ENCODE assay signal across 8 mouse cellular contexts in the genomic region with DNA sequence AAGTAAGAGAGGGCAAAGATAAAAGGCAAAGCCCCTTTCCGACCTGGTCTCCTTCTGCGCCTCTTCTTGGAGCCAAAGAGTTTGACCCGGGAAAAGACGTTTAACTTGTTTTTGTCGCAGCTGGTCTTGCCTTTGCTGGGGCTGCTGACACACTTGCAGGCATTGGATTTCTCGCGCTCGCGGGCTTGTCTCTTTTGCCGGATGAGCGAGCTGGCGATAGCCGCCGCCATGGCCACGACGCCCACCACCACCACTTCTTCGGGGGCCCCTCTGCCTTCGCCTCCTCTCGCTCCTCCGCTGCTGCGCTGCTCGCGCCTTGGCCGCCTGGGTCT.
A peak's percentile ranks its signal among the peaks of the same experiment; 100 is the strongest.
DNase-seq lines count a peak whose midpoint lies in the region; ATAC-seq lines count a peak whose summit lies in the region.

No protein-coding gene starts in this region.

- intact Hi-C loops in left cerebral cortex, postnatal 4 days (cut with DNase I) = loop anchor here (2.0 kb wide), 1 partner anchor 513 kb away; no protein-coding TSS in a partner anchor

- ATAC-seq in kidney, embryonic 15.5 days (replicated peaks; ENCODE audit: low FRiP score) = no peak; the same call in 1 of the 2 replicates
- no peak for ATAC-seq in neural tube, embryonic 15.5 days (ENCODE audit: low FRiP score)

- 0 out of 2 replicates have a peak, but pooled peaks cover 4% of the 10 kb centered on the region for H3K4me1 ChIP-seq in kidney, embryonic 15.5 days
- H3K4me1 ChIP-seq in forebrain, embryonic 10.5 days = peaks cover 8% of the 10 kb centered on the region; the same call in 1 of the 2 replicates
- peaks cover 4% of the 10 kb centered on the region for H3K4me1 ChIP-seq in neural tube, embryonic 15.5 days

- no peaks in the 10 kb centered on the region for H3K9me3 ChIP-seq in kidney, embryonic 15.5 days (replicated peaks)
- no peaks in the 10 kb centered on the region for H3K9me3 ChIP-seq in forebrain, embryonic 10.5 days
- H3K9me3 ChIP-seq in neural tube, embryonic 15.5 days (replicated peaks) = no peaks in the 10 kb centered on the region

- 23% methylated on average over 24 of the region's 24 CpGs for WGBS in kidney, embryonic 15.5 days
- WGBS in forebrain, embryonic 10.5 days = 24% methylated on average over 22 of the region's 24 CpGs
- 10% methylated on average over 24 of the region's 24 CpGs for WGBS in neural tube, embryonic 15.5 days

- H3K4me3 ChIP-seq in kidney, embryonic 15.5 days (replicated peaks) = peak overlapping the region; percentile 52
- H3K4me3 ChIP-seq in forebrain, embryonic 10.5 days = peak overlapping the region; percentile 66
- H3K4me3 ChIP-seq in neural tube, embryonic 15.5 days (replicated peaks) = peak overlapping the region; percentile 54

- peak overlapping the region; percentile 82 for H3K4me2 ChIP-seq in kidney, embryonic 15.5 days
- H3K4me2 ChIP-seq in neural tube, embryonic 15.5 days = peak overlapping the region; percentile 63

- no peak for DNase-seq in kidney, postnatal 14 days
- peak; percentile 11 for DNase-seq in WW6 (ENCODE audit: low read depth, low spot score)
- peak; percentile 30 for DNase-seq in forebrain, embryonic 10.5 days (ENCODE audit: extremely low spot score, low spot score)
- peak; percentile 10 for DNase-seq in left cerebral cortex, postnatal 4 days
- no peak for DNase-seq in cerebellum, adult 9-10 months
- DNase-seq in ovary, postnatal 14 days (ENCODE audit: low spot score) = no peak

- peaks cover 29% of the 10 kb centered on the region for H3K27me3 ChIP-seq in kidney, embryonic 15.5 days
- peaks cover 19% of the 10 kb centered on the region for H3K27me3 ChIP-seq in forebrain, embryonic 10.5 days (ENCODE audit: poor library complexity, severe bottlenecking)
- H3K27me3 ChIP-seq in neural tube, embryonic 15.5 days (replicated peaks) = no peaks in the 10 kb centered on the region

- H3K36me3 ChIP-seq in kidney, embryonic 15.5 days = no peaks in the 10 kb centered on the region
- no peaks in the 10 kb centered on the region for H3K36me3 ChIP-seq in forebrain, embryonic 10.5 days (replicated peaks)
- no peaks in the 10 kb centered on the region for H3K36me3 ChIP-seq in neural tube, embryonic 15.5 days

- H3K9ac ChIP-seq in kidney, embryonic 15.5 days = peak overlapping the region; percentile 29; the same call in 1 of the 2 replicates
- H3K9ac ChIP-seq in neural tube, embryonic 15.5 days (replicated peaks) = peak overlapping the region; percentile 52

- H3K27ac ChIP-seq in kidney, embryonic 15.5 days = no peak overlapping the region
- H3K27ac ChIP-seq in forebrain, embryonic 10.5 days = peak overlapping the region; percentile 86
- peak overlapping the region; percentile 64 for H3K27ac ChIP-seq in neural tube, embryonic 15.5 days (replicated peaks)

Comparison
In these comparisons a context has a peak if more than half of its experiments do, and no peak if none do; other contexts are left out.
1. DNase-seq: peak in WW6 (single experiment), forebrain, embryonic 10.5 days (single experiment) and left cerebral cortex, postnatal 4 days (single experiment); none in kidney, postnatal 14 days (single experiment), cerebellum, adult 9-10 months (single experiment) and ovary, postnatal 14 days (single experiment).
2. Peak in every context shown above with its lines, with median percentiles within 50 percentile points of each other: H3K4me3 ChIP-seq.